Mouse (Mus musculus): ENCODE results near the gene Olfr612. TPM values are rescaled to one million over a fixed set of nuclear protein-coding genes. Genes with fewer than 3 reads are reported as not detected.
"Not testable (repeated sequence)": the region's sequence is repeated elsewhere in the genome, so short reads cannot be mapped to it uniquely, and the experiment has no call there.

Gene Olfr612
- not detected for total RNA-seq (2022)

DNA sequence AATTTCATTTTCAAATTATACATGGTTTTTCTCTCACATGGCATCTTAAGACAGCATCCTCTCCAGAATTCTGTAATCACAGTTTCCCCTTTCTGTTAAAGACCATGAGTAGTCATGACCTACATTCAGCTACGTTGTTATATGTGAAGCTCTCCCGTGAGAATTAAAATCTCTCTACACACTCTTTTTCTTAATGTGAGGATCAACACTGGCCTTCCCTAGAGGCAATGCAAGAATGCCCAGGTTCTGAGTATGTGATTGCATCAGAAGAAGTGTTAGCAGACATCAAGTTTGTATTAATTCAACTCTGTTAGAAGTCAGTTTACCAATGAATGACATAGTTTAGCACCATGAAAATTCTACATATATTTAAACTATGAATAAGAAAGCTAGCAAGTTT lies at the start of gene Olfr612:
TSS of gene Olfr612 (minus strand) at position 101 of the 400 bp plus-strand sequence.
- not testable (repeated sequence) for DNase-seq (ENCODE audit: low spot score in 2 of 2)

DNA sequence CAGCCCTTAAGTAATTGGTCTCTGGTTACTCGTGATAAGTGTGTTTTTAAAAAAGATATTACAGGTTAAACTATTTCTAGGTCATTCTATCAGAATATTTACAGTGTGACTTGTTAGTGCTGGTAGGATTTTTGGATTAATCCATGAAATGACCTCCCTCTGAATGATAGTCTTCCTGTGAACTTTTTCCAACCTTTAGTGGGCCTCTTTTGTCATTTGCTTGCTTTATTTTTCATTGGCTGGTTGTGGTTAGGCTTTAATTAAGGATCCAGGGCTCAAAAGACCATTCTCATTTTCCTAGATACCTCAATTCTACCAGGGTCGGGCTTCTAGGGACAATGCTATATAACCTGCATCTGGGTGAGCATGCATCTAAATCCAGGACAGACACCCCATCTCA lies 47.3 kb upstream of the Olfr612 start, which contains the start of gene Olfr618:
TSS of gene Olfr618 (plus strand) at position 301 of the 400 bp plus-strand sequence.
- no peak for DNase-seq (ENCODE audit: low spot score in 2 of 2)

GRCm38 (mm10) chr7:103572761-103573160 lies 30.2 kb upstream of the Olfr612 start, which contains the start of gene Olfr617:
TSS of gene Olfr617 (plus strand) at chr7:103573061.
- DNase-seq (ENCODE audit: low spot score in 2 of 2) = no peak

GRCm38 (mm10) chr7:103569043-103569442 lies 26.5 kb upstream of the Olfr612 start, which contains the start of gene Olfr616:
TSS of gene Olfr616 (minus strand) at chr7:103569143.
- DNase-seq (ENCODE audit: low spot score in 2 of 2) = no peak

DNA sequence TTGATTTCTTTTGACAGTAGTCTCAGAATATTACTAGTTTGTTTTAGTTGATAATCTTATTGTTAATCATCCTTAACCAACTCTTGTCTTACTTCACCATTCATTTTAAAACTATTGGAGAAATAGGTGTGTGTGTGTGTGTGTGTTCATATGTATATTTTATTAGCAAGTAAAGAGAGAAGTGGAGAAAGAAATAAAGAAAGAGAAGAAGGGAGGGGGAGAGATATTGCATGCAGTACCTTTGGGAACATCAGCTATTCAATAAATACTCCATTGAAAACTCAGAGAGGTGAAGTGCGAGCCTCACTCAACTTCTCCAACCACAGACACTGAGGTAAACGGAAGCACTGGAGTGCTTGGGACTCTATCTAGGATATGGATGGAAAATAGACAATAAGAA lies 13.3 kb upstream of the Olfr612 start, which contains the start of gene Olfr615:
TSS of gene Olfr615 (plus strand) at position 301 of the 400 bp plus-strand sequence.
- no peak for DNase-seq (ENCODE audit: low spot score in 2 of 2)

- no peak for DNase-seq (ENCODE audit: low spot score in 2 of 2)
Observed at GRCm38 (mm10) chr7:103547774-103548173, 5.3 kb upstream of the Olfr612 start, which contains the start of gene Olfr613. TSS of gene Olfr613 (plus strand) at chr7:103548074.

GRCm38 (mm10) chr7:103520746-103521145 lies 21.8 kb downstream of the Olfr612 start, which contains the start of gene Olfr611:
TSS of gene Olfr611 (minus strand) at chr7:103520846.
- DNase-seq (ENCODE audit: low spot score in 2 of 2) = not testable (repeated sequence)

DNA sequence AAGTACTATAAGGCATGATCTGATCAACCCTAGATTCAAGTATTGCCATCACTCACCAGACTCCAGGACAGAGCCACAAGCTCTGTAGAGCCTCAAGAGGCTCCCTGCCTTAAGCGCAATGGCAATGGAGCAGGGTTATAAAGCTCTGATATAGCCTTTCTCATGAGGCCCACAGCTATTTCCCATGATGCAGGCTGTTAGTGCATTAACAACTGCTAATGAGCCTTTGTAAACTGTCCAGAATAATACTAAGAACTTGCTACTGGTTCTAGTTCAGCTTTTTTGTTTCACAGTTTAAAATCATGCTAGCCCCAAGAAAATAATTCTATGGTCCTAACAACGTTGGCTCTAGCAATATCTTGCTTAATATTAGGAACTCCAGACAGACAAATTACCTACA lies 30.5 kb downstream of the Olfr612 start, which contains the start of gene Olfr610:
TSS of gene Olfr610 (minus strand) at position 101 of the 400 bp plus-strand sequence.
- DNase-seq (ENCODE audit: low spot score in 2 of 2) = no peak

DNA sequence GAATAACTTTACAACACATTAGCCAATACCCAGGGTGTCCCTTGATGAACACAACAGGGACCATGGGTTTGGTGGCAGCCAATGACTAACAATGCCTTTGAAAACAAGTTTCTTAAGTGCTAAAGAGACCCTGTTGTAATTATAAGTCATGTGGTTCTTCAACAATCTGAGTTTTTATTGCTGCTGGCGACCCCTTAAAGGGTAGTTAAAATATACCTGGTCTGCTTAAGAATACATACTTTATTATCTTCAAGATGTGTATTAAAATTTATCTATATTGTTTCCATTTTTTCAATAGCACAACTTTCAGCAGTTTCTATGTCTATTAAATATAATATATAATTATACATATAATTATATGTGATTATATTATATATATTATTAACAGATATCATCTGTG lies 44.6 kb downstream of the Olfr612 start, which contains the start of gene Olfr609:
TSS of gene Olfr609 (minus strand) at position 101 of the 400 bp plus-strand sequence.
- DNase-seq (ENCODE audit: low spot score in 2 of 2) = no peak

Small RNA genes within 50 kb of the gene (microRNA-seq; reads per million reads assigned to microRNA genes)
- gene Gm26506 = not detected

Other genes with a start within 250 kb of the Olfr612 start
- gene Olfr596, start 237.1 kb downstream of the Olfr612 start, total RNA-seq (2022) = not detected
- not detected for gene Olfr597, start 226.4 kb downstream of the Olfr612 start, total RNA-seq (2022)
- not detected for gene Olfr598, start 219.1 kb downstream of the Olfr612 start, total RNA-seq (2022)
- not detected for gene Olfr599, start 206.8 kb downstream of the Olfr612 start, total RNA-seq (2022)
- not detected for gene Olfr600, start 193.0 kb downstream of the Olfr612 start, total RNA-seq (2022)
- gene Olfr601, start 180.1 kb downstream of the Olfr612 start, total RNA-seq (2022) = not detected
- gene Olfr603, start 156.5 kb downstream of the Olfr612 start, total RNA-seq (2022) = not detected
- gene Usp17lc, start 127.6 kb downstream of the Olfr612 start, total RNA-seq (2022) = not detected
- gene Olfr605, start 97.3 kb downstream of the Olfr612 start, total RNA-seq (2022) = not detected
- not detected for gene Olfr606, start 93.7 kb downstream of the Olfr612 start, total RNA-seq (2022)
- not detected for gene Olfr607, start 78.6 kb downstream of the Olfr612 start, total RNA-seq (2022)
- not detected for gene Olfr608, start 72.8 kb downstream of the Olfr612 start, total RNA-seq (2022)
- gene Olfr609, start 44.7 kb downstream of the Olfr612 start, total RNA-seq (2022) = not detected
- not detected for gene Olfr610, start 30.6 kb downstream of the Olfr612 start, total RNA-seq (2022)
- not detected for gene Olfr611, start 21.9 kb downstream of the Olfr612 start, total RNA-seq (2022)
- not detected for gene Olfr613, start 5.4 kb upstream of the Olfr612 start, total RNA-seq (2022)
- not detected for gene Olfr615, start 13.4 kb upstream of the Olfr612 start, total RNA-seq (2022)
- gene Olfr616, start 26.4 kb upstream of the Olfr612 start, total RNA-seq (2022) = not detected
- not detected for gene Olfr617, start 30.3 kb upstream of the Olfr612 start, total RNA-seq (2022)
- gene Olfr618, start 47.4 kb upstream of the Olfr612 start, total RNA-seq (2022) = not detected
- not detected for gene Olfr619, start 57.9 kb upstream of the Olfr612 start, total RNA-seq (2022)
- gene Olfr620, start 69.8 kb upstream of the Olfr612 start, total RNA-seq (2022) = not detected
- gene Olfr622, start 100.0 kb upstream of the Olfr612 start, total RNA-seq (2022) = not detected
- gene Olfr623, start 121.0 kb upstream of the Olfr612 start, total RNA-seq (2022) = not detected
- gene Olfr624, start 128.5 kb upstream of the Olfr612 start, total RNA-seq (2022) = not detected
- gene Olfr625-ps1, start 140.0 kb upstream of the Olfr612 start, total RNA-seq (2022) = not detected
- not detected for gene Olfr243, start 172.0 kb upstream of the Olfr612 start, total RNA-seq (2022)
- gene Olfr628, start 187.7 kb upstream of the Olfr612 start, total RNA-seq (2022) = not detected
- gene Olfr629, start 202.2 kb upstream of the Olfr612 start, total RNA-seq (2022) = not detected
- not detected for gene Olfr630, start 214.6 kb upstream of the Olfr612 start, total RNA-seq (2022)
- gene Olfr69, start 228.9 kb upstream of the Olfr612 start, total RNA-seq (2022) = not detected
- not detected for gene Olfr68, start 237.0 kb upstream of the Olfr612 start, total RNA-seq (2022)
- gene Olfr67, start 249.1 kb upstream of the Olfr612 start, total RNA-seq (2022) = not detected

All from gastrocnemius, adult 8-10 months (tissue).